Mouse (Mus musculus) adipocyte (in vitro differentiated cells): ENCODE results near the gene Ism2.
"Not testable (repeated sequence)": the region's sequence is repeated elsewhere in the genome, so short reads cannot be mapped to it uniquely, and the experiment has no call there.

ENCODE experiments used
- DNase-seq: peaks from one replicate; pipeline ENCODE4 v3.0.0-alpha.2; 2016; ENCODE audit warnings: low spot score

Ism2 gene

GRCm38 (mm10) chr12:87289100-87289499 is 10.4 kb downstream of the Ism2 start:
- no peak for DNase-seq

GRCm38 (mm10) chr12:87284726-87285125 is 14.8 kb downstream of the Ism2 start:
- DNase-seq, result no peak

- no peak for DNase-seq
Measured at GRCm38 (mm10) chr12:87284268-87284667, 15.2 kb downstream of the Ism2 start.

- no peak for DNase-seq
Measured at GRCm38 (mm10) chr12:87283706-87284105, 15.8 kb downstream of the Ism2 start.

- no peak for DNase-seq
Measured at GRCm38 (mm10) chr12:87282743-87283142, 16.8 kb downstream of the Ism2 start.

GRCm38 (mm10) chr12:87281766-87282165 is 17.7 kb downstream of the Ism2 start:
- no peak for DNase-seq

GRCm38 (mm10) chr12:87279879-87280278 is 19.6 kb downstream of the Ism2 start:
- no peak for DNase-seq

- no peak for DNase-seq
Measured at GRCm38 (mm10) chr12:87279350-87279749, 20.2 kb downstream of the Ism2 start.

GRCm38 (mm10) chr12:87278118-87278730 is 21.3 kb downstream of the Ism2 start:
- no peak for DNase-seq

GRCm38 (mm10) chr12:87277251-87277650 is 22.3 kb downstream of the Ism2 start:
- DNase-seq, result not testable (repeated sequence)

- DNase-seq, result no peak
Measured at GRCm38 (mm10) chr12:87274853-87275831, 24.4 kb downstream of the Ism2 start.

GRCm38 (mm10) chr12:87267682-87268081 is 31.8 kb downstream of the Ism2 start:
- peak; percentile 69 for DNase-seq

GRCm38 (mm10) chr12:87266827-87267603 is 32.5 kb downstream of the Ism2 start:
- DNase-seq, result no peak

GRCm38 (mm10) chr12:87266108-87266826 is 33.2 kb downstream of the Ism2 start, which contains the start of the genes Vipas39 and Ahsa1:
Gene Vipas39, minus strand, starts transcription at chr12:87266256.
Gene Ahsa1, plus strand, starts transcription at chr12:87266479.
- DNase-seq, result peak; percentile 97

- DNase-seq, result no peak
Measured at GRCm38 (mm10) chr12:87265444-87265843, 34.1 kb downstream of the Ism2 start.

GRCm38 (mm10) chr12:87260562-87260961 is 38.9 kb downstream of the Ism2 start:
- DNase-seq, result no peak

- DNase-seq, result no peak
Measured at GRCm38 (mm10) chr12:87256629-87257028, 42.9 kb downstream of the Ism2 start.

GRCm38 (mm10) chr12:87253878-87254277 is 45.6 kb downstream of the Ism2 start:
- no peak for DNase-seq

GRCm38 (mm10) chr12:87250161-87250560 is 49.3 kb downstream of the Ism2 start:
- no peak for DNase-seq

- no peak for DNase-seq
Measured at GRCm38 (mm10) chr12:87238632-87239031, 60.9 kb downstream of the Ism2 start, which contains the start of gene Noxred1. Gene Noxred1, minus strand, starts transcription at chr12:87238732.

GRCm38 (mm10) chr12:87236882-87237483 is 62.5 kb downstream of the Ism2 start:
- DNase-seq, result no peak
